Mouse (Mus musculus): ENCODE measurements at regions not wholly inside any gene's neighbourhood (a gene's known extent, or its start where the extent isn't known, plus 50 kb on each side); places are given as distances from the start of the nearest gene placed in this dataset.

DNA sequence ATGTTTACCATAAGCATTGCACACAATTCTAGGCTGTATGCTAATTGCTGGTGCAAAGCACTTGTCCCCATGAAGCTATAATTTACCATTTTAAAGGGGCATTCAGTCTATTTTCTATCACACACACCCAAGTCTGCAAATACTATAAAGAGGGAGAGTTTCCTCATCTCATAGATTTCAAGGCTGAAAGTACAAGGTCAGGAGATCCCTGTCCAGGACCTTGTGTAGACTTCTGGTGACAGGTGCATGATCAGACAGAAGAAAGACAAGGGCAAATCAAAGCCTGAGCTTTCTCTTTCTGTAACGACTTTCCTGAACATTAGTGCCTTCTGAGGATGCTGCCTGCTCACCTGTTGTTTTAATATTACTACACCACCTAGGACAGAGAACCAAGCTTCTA, 463.5 kb downstream of the Lrig3 start:
- TF ChIP-seq GATA1 (IDR thresholded peaks at IDR 0.05; ENCODE audit: borderline replicate concordance, low read length) (no peak), FLI1 (IDR thresholded peaks at IDR 0.05; ENCODE audit: low read length) (no peak)

Data from megakaryocyte, embryonic 14.5 days (primary cell).